Mouse (Mus musculus) heart, adult 2 months (tissue): ENCODE results near the gene Zbtb4.

Experiments used
- CTCF ChIP-seq: fragments of 200-600 bp; IDR thresholded peaks from 2 replicates; pipeline ENCODE4 v1.8.1; 2022; ENCODE audit warnings: antibody characterized with exemption, mild to moderate bottlenecking, moderate library complexity
- POLR2A ChIP-seq: fragments of 200-500 bp; IDR thresholded peaks from 2 replicates; pipeline ENCODE4 v1.6.1; 2011; ENCODE audit warnings: mild to moderate bottlenecking, low read depth, low read length, control low read depth; ENCODE audit not compliant: insufficient read depth

DNA sequence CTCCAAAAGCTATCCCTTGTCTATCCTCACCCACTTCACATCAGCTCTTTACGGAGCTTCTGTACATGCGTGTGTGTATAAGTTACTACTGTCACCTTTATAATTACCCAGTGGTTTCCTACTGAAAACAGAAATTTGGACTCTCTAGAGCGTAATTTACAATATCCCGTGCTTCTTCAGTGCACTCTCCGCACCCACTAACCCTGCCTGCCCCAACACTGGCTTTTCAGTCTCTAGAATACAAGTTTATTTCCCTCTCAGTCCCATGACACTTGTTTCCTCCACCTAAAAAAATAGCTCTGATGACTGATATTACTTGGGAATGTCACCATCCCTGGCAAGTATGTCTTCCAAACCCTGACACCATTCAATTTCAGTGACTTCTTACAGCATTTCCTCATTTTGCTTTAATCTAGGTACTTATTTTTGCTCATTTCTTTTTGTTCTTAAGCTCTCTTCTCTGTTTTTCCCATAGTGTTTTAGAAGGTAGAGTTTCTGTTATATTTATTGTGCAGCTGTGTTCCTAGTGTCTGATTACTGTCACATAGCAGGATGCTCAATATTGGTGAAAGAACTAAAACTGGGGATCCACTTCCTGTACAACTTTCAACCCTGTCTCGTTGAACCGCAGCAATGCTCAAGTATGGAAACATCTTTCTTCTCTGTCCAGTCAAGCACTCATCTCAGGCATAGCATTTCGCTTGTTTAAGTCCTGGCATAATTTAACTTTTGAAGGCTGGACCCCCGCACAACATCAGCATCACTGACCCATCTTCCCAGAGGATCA is 8.2 kb upstream of the Zbtb4 start:
- TF ChIP-seq CTCF = no peak
- TF ChIP-seq POLR2A = no peak
